Mouse (Mus musculus): ENCODE data around the gene B3gnt9. TPM values are rescaled to one million over a fixed set of nuclear protein-coding genes. Genes with fewer than 3 reads are reported as not detected.

Gene B3gnt9
- polyA plus RNA-seq, 1 experiment from 2014 or later, result 8.9 TPM

GRCm38 (mm10) chr8:105257318-105258114, 2.6 kb upstream of the B3gnt9 start:
- Histone ChIP-seq H3K36me3 (ENCODE audit: control insufficient read depth, insufficient read depth, low read length) (no peaks in the 10 kb centered on the region), H3K9ac (ENCODE audit: low read depth, low read length) (no peak overlapping the region), H3K4me3 (ENCODE audit: low read depth, low read length) (no peak overlapping the region), H3K27ac (ENCODE audit: low read length) (no peak overlapping the region), H3K4me2 (ENCODE audit: low read length) (no peak overlapping the region), H3K27me3 (ENCODE audit: control insufficient read depth, insufficient read depth, low read depth, low read length) (peaks cover 50% of the 10 kb centered on the region), H3K9me3 (replicated peaks; ENCODE audit: control insufficient read depth, low read length, poor library complexity, severe bottlenecking) (no peaks in the 10 kb centered on the region), H3K4me1 (ENCODE audit: control insufficient read depth, insufficient read depth, low read length) (peaks cover 15% of the 10 kb centered on the region)
- no peak for ATAC-seq
- 67% methylated on average over 7 of the region's 7 CpGs for WGBS

DNA sequence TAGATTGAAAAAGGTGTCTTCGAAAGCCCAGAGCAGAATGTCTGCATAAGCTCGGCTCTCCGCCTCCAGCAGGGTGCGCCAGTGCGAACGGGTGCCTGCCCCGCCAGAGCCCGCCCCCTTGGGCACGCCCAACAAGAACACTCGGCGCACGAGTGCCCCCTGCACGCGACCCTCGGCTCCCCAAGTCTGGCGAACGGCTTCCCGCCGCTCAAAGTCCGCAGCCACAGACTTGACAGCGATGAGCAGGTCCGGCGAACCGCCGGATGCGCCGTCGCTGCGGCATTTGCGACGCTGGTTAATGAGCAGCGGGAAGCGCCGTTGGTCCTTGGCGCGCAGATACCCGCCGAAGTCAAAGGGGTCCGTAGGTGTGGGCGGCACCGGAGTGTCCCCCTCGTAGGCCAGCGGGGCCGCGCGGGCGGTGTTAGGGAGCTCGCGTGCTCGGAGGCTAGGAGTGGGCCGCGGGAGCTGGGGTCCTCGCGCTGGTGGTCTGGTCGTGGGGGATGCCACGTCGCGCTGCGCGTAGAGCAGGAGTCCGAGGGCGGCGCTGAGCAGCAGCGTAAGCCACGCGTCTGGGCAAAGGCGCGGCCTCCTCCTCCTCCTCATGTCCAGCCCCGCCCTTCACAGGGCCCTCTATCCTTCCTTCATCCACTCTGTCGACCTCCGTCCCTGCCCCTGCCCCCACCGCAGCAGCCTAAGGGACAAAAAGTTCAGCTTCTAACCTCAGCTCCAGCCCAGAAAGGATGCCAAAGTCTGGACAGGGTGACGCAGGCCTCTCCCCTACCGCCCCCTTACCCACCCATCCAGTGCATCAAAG, 594 bp downstream of the B3gnt9 start:
- peak; percentile 82 for ATAC-seq

GRCm38 (mm10) chr8:105253766-105254151, 1.2 kb downstream of the B3gnt9 start:
- H3K9me3 ChIP-seq (replicated peaks; ENCODE audit: control insufficient read depth, low read length, poor library complexity, severe bottlenecking), result no peaks in the 10 kb centered on the region
- peaks cover 24% of the 10 kb centered on the region for H3K36me3 ChIP-seq (ENCODE audit: control insufficient read depth, insufficient read depth, low read length)
- H3K9ac ChIP-seq (ENCODE audit: low read depth, low read length), result peak overlapping the region; percentile 86
- peaks cover 7% of the 10 kb centered on the region for H3K4me1 ChIP-seq (ENCODE audit: control insufficient read depth, insufficient read depth, low read length)
- peaks cover 25% of the 10 kb centered on the region for H3K27me3 ChIP-seq (ENCODE audit: control insufficient read depth, insufficient read depth, low read depth, low read length)
- WGBS, result 27% methylated on average over 20 of the region's 20 CpGs
- peak overlapping the region; percentile 60 for H3K4me3 ChIP-seq (ENCODE audit: low read depth, low read length)
- no peak overlapping the region; the same call in 1 of the 2 replicates for H3K27ac ChIP-seq (ENCODE audit: low read length)
- ATAC-seq, result peak; percentile 59
- H3K4me2 ChIP-seq (ENCODE audit: low read length), result peak overlapping the region; percentile 93

More for the DNA sequence above, 594 bp downstream of the B3gnt9 start:
- Histone ChIP-seq H3K4me3 (ENCODE audit: low read depth, low read length) (peak overlapping the region; percentile 60), H3K4me2 (ENCODE audit: low read length) (peak overlapping the region; percentile 93), H3K4me1 (ENCODE audit: control insufficient read depth, insufficient read depth, low read length) (peaks cover 12% of the 10 kb centered on the region), H3K27ac (ENCODE audit: low read length) (peak overlapping the region; percentile 56), H3K9me3 (replicated peaks; ENCODE audit: control insufficient read depth, low read length, poor library complexity, severe bottlenecking) (no peaks in the 10 kb centered on the region), H3K36me3 (ENCODE audit: control insufficient read depth, insufficient read depth, low read length) (peaks cover 20% of the 10 kb centered on the region), H3K27me3 (ENCODE audit: control insufficient read depth, insufficient read depth, low read depth, low read length) (peaks cover 31% of the 10 kb centered on the region), H3K9ac (ENCODE audit: low read depth, low read length) (peak overlapping the region; percentile 86)
- WGBS, result under 1% methylated on average over 73 of the region's 74 CpGs

DNA sequence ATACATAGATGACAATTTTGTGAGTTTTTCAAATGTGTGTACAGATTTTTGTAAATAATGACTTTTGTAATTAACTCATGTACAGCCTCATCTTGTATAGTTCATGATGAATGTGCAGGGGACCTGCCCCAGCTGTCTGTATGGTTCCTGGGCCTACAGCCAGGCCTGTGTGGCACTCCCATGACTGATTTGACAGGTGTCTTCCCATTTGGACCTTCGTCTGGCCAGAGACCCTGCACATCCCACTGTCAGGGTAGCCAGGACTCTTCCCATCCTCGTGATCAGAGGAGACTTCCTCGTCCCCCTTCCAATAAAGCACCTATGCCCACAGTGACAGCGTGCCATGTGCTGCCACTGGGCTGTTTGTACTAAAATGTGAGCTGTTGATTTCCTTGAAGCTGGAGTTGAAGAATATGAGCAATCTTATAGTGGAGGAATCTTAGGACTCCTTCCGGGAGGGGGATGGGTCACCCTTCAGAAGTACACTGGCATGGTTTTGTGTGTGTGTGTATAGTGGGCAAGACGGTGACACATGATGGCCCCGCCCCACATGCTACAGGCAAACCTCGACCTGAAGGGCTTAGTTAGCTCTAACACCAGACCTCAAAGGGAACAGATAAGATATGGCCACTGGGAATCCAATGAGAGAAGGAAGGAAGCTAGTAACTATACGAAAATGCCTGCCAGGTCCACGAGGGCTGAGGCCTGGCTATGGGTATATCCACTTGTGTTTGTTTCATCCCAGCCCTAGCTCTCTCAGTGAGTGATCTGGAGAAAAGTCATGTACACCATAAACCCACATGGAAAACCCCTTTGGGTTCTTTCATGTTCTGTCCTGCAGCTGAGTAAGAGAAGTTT, 2.0 kb downstream of the B3gnt9 start:
- WGBS, result 89% methylated on average over 10 of the region's 10 CpGs
- H3K4me3 ChIP-seq (ENCODE audit: low read depth, low read length), result no peak overlapping the region
- H3K4me2 ChIP-seq (ENCODE audit: low read length), result no peak overlapping the region
- peaks cover 17% of the 10 kb centered on the region for H3K27me3 ChIP-seq (ENCODE audit: control insufficient read depth, insufficient read depth, low read depth, low read length)
- H3K27ac ChIP-seq (ENCODE audit: low read length), result no peak overlapping the region
- no peak for ATAC-seq
- H3K4me1 ChIP-seq (ENCODE audit: control insufficient read depth, insufficient read depth, low read length), result peaks cover 7% of the 10 kb centered on the region
- no peaks in the 10 kb centered on the region for H3K9me3 ChIP-seq (replicated peaks; ENCODE audit: control insufficient read depth, low read length, poor library complexity, severe bottlenecking)
- H3K36me3 ChIP-seq (ENCODE audit: control insufficient read depth, insufficient read depth, low read length), result peaks cover 27% of the 10 kb centered on the region
- H3K9ac ChIP-seq (ENCODE audit: low read depth, low read length), result no peak overlapping the region

- Histone ChIP-seq H3K36me3 (ENCODE audit: control insufficient read depth, insufficient read depth, low read length) (peaks cover 27% of the 10 kb centered on the region), H3K4me3 (ENCODE audit: low read depth, low read length) (no peak overlapping the region), H3K9ac (ENCODE audit: low read depth, low read length) (no peak overlapping the region), H3K4me2 (ENCODE audit: low read length) (no peak overlapping the region), H3K9me3 (replicated peaks; ENCODE audit: control insufficient read depth, low read length, poor library complexity, severe bottlenecking) (no peaks in the 10 kb centered on the region), H3K4me1 (ENCODE audit: control insufficient read depth, insufficient read depth, low read length) (peaks cover 7% of the 10 kb centered on the region), H3K27me3 (ENCODE audit: control insufficient read depth, insufficient read depth, low read depth, low read length) (peaks cover 10% of the 10 kb centered on the region), H3K27ac (ENCODE audit: low read length) (no peak overlapping the region)
- ATAC-seq, result no peak
- WGBS, result 96% methylated on average over 6 of the region's 6 CpGs
Measured at GRCm38 (mm10) chr8:105251954-105252353, 3.0 kb downstream of the B3gnt9 start.

GRCm38 (mm10) chr8:105241016-105241415, 13.9 kb downstream of the B3gnt9 start:
- no peaks in the 10 kb centered on the region for H3K27me3 ChIP-seq (ENCODE audit: control insufficient read depth, insufficient read depth, low read depth, low read length)
- 96% methylated on average over 7 of the region's 7 CpGs for WGBS
- H3K4me1 ChIP-seq (ENCODE audit: control insufficient read depth, insufficient read depth, low read length), result no peaks in the 10 kb centered on the region
- no peak overlapping the region for H3K27ac ChIP-seq (ENCODE audit: low read length)
- H3K9ac ChIP-seq (ENCODE audit: low read depth, low read length), result no peak overlapping the region
- H3K9me3 ChIP-seq (replicated peaks; ENCODE audit: control insufficient read depth, low read length, poor library complexity, severe bottlenecking), result no peaks in the 10 kb centered on the region
- no peak overlapping the region for H3K4me3 ChIP-seq (ENCODE audit: low read depth, low read length)
- no peak for ATAC-seq
- H3K36me3 ChIP-seq (ENCODE audit: control insufficient read depth, insufficient read depth, low read length), result peaks cover 27% of the 10 kb centered on the region
- H3K4me2 ChIP-seq (ENCODE audit: low read length), result no peak overlapping the region

GRCm38 (mm10) chr8:105237442-105238142, 17.4 kb downstream of the B3gnt9 start:
- no peak overlapping the region for H3K27ac ChIP-seq (ENCODE audit: low read length)
- no peaks in the 10 kb centered on the region for H3K27me3 ChIP-seq (ENCODE audit: control insufficient read depth, insufficient read depth, low read depth, low read length)
- no peaks in the 10 kb centered on the region for H3K4me1 ChIP-seq (ENCODE audit: control insufficient read depth, insufficient read depth, low read length)
- WGBS, result 90% methylated on average over 14 of the region's 14 CpGs
- no peaks in the 10 kb centered on the region for H3K9me3 ChIP-seq (replicated peaks; ENCODE audit: control insufficient read depth, low read length, poor library complexity, severe bottlenecking)
- no peak for ATAC-seq
- H3K4me3 ChIP-seq (ENCODE audit: low read depth, low read length), result no peak overlapping the region
- no peak overlapping the region for H3K9ac ChIP-seq (ENCODE audit: low read depth, low read length)
- H3K36me3 ChIP-seq (ENCODE audit: control insufficient read depth, insufficient read depth, low read length), result peaks cover 29% of the 10 kb centered on the region
- no peak overlapping the region for H3K4me2 ChIP-seq (ENCODE audit: low read length)

GRCm38 (mm10) chr8:105235206-105235605, 19.7 kb downstream of the B3gnt9 start:
- Histone ChIP-seq H3K9ac (ENCODE audit: low read depth, low read length) (no peak overlapping the region), H3K4me1 (ENCODE audit: control insufficient read depth, insufficient read depth, low read length) (no peaks in the 10 kb centered on the region), H3K4me2 (ENCODE audit: low read length) (no peak overlapping the region), H3K36me3 (ENCODE audit: control insufficient read depth, insufficient read depth, low read length) (peaks cover 19% of the 10 kb centered on the region), H3K27me3 (ENCODE audit: control insufficient read depth, insufficient read depth, low read depth, low read length) (no peaks in the 10 kb centered on the region), H3K27ac (ENCODE audit: low read length) (no peak overlapping the region), H3K9me3 (replicated peaks; ENCODE audit: control insufficient read depth, low read length, poor library complexity, severe bottlenecking) (no peaks in the 10 kb centered on the region), H3K4me3 (ENCODE audit: low read depth, low read length) (no peak overlapping the region)
- 83% methylated on average over 1 of the region's 1 CpGs for WGBS
- ATAC-seq, result no peak

Measured in midbrain, embryonic 16.5 days (tissue).